Mouse (Mus musculus): ENCODE measurements at regions not wholly inside any gene's neighbourhood (a gene's known extent, or its start where the extent isn't known, plus 50 kb on each side); places are given as distances from the start of the nearest gene placed in this dataset.

- no peaks in the 10 kb centered on the region for H3K36me3 ChIP-seq (ENCODE audit: insufficient read depth, low read length)
- no peak overlapping the region for H3K9ac ChIP-seq (replicated peaks; ENCODE audit: low read length, poor library complexity, severe bottlenecking)
- no peaks in the 10 kb centered on the region for H3K27me3 ChIP-seq (ENCODE audit: insufficient read depth, low read length)
- H3K4me3 ChIP-seq (ENCODE audit: low read depth, low read length), result no peak overlapping the region
- DNase-seq (ENCODE audit: low spot score) (no peak), ATAC-seq (ENCODE audit: low FRiP score) (no peak)
- H3K4me2 ChIP-seq (ENCODE audit: low read depth, low read length, poor library complexity, severe bottlenecking), result no peak overlapping the region
- no peak for TF ChIP-seq CTCF (IDR thresholded peaks at IDR 0.05)
- no peak overlapping the region for H3K27ac ChIP-seq (ENCODE audit: low read depth, low read length)
- peaks cover 2% of the 10 kb centered on the region; the same call in 1 of the 2 replicates for H3K4me1 ChIP-seq (ENCODE audit: insufficient read depth, low read length)
- WGBS, result 80% methylated on average over 8 of the region's 8 CpGs
- no peaks in the 10 kb centered on the region for H3K9me3 ChIP-seq (ENCODE audit: low read length)
Measured at GRCm38 (mm10) chr1:133487171-133487901, 63.2 kb upstream of the Sox13 start.

GRCm38 (mm10) chr1:133486370-133486769, 62.2 kb upstream of the Sox13 start:
- Histone ChIP-seq H3K9me3 (ENCODE audit: low read length) (no peaks in the 10 kb centered on the region), H3K27me3 (ENCODE audit: insufficient read depth, low read length) (no peaks in the 10 kb centered on the region), H3K9ac (replicated peaks; ENCODE audit: low read length, poor library complexity, severe bottlenecking) (no peak overlapping the region), H3K4me2 (ENCODE audit: low read depth, low read length, poor library complexity, severe bottlenecking) (no peak overlapping the region), H3K36me3 (ENCODE audit: insufficient read depth, low read length) (no peaks in the 10 kb centered on the region), H3K27ac (ENCODE audit: low read depth, low read length) (no peak overlapping the region), H3K4me1 (ENCODE audit: insufficient read depth, low read length) (no peaks in the 10 kb centered on the region), H3K4me3 (ENCODE audit: low read depth, low read length) (no peak overlapping the region)
- ATAC-seq (ENCODE audit: low FRiP score) (no peak), DNase-seq (ENCODE audit: low spot score) (no peak)
- 68% methylated on average over 10 of the region's 10 CpGs for WGBS
- TF ChIP-seq CTCF (IDR thresholded peaks at IDR 0.05), result no peak

GRCm38 (mm10) chr1:133482891-133483290, 58.7 kb upstream of the Sox13 start:
- no peak for TF ChIP-seq CTCF (IDR thresholded peaks at IDR 0.05)
- DNase-seq (ENCODE audit: low spot score) (no peak), ATAC-seq (ENCODE audit: low FRiP score) (no peak)

GRCm38 (mm10) chr1:133474546-133474945, 50.4 kb upstream of the Sox13 start:
- 84% methylated on average over 2 of the region's 2 CpGs for WGBS
- ATAC-seq (ENCODE audit: low FRiP score), result no peak
- no peak for TF ChIP-seq CTCF (IDR thresholded peaks at IDR 0.05)

More at GRCm38 (mm10) chr1:133482891-133483290, 58.7 kb upstream of the Sox13 start:
- no peaks in the 10 kb centered on the region for H3K27me3 ChIP-seq (ENCODE audit: insufficient read depth, low read length)
- H3K4me2 ChIP-seq (ENCODE audit: low read depth, low read length, poor library complexity, severe bottlenecking), result no peak overlapping the region
- H3K36me3 ChIP-seq (ENCODE audit: insufficient read depth, low read length), result no peaks in the 10 kb centered on the region
- H3K9ac ChIP-seq (replicated peaks; ENCODE audit: low read length, poor library complexity, severe bottlenecking), result no peak overlapping the region
- H3K4me1 ChIP-seq (ENCODE audit: insufficient read depth, low read length), result no peaks in the 10 kb centered on the region
- H3K9me3 ChIP-seq (ENCODE audit: low read length), result no peaks in the 10 kb centered on the region
- H3K4me3 ChIP-seq (ENCODE audit: low read depth, low read length), result no peak overlapping the region
- no peak overlapping the region for H3K27ac ChIP-seq (ENCODE audit: low read depth, low read length)
- WGBS, result 42% methylated on average over 5 of the region's 5 CpGs

More at GRCm38 (mm10) chr1:133474546-133474945, 50.4 kb upstream of the Sox13 start:
- Histone ChIP-seq H3K36me3 (ENCODE audit: insufficient read depth, low read length) (no peaks in the 10 kb centered on the region), H3K9ac (replicated peaks; ENCODE audit: low read length, poor library complexity, severe bottlenecking) (no peak overlapping the region), H3K9me3 (ENCODE audit: low read length) (no peaks in the 10 kb centered on the region), H3K4me2 (ENCODE audit: low read depth, low read length, poor library complexity, severe bottlenecking) (no peak overlapping the region), H3K27ac (ENCODE audit: low read depth, low read length) (no peak overlapping the region), H3K27me3 (ENCODE audit: insufficient read depth, low read length) (no peaks in the 10 kb centered on the region), H3K4me1 (ENCODE audit: insufficient read depth, low read length) (no peaks in the 10 kb centered on the region), H3K4me3 (ENCODE audit: low read depth, low read length) (no peak overlapping the region)
- DNase-seq (ENCODE audit: low spot score), result no peak
